Mouse (Mus musculus): ENCODE results near the gene Arid5a.
A peak's percentile ranks its signal among the peaks of the same experiment; 100 is the strongest.

Gene Arid5a

DNA sequence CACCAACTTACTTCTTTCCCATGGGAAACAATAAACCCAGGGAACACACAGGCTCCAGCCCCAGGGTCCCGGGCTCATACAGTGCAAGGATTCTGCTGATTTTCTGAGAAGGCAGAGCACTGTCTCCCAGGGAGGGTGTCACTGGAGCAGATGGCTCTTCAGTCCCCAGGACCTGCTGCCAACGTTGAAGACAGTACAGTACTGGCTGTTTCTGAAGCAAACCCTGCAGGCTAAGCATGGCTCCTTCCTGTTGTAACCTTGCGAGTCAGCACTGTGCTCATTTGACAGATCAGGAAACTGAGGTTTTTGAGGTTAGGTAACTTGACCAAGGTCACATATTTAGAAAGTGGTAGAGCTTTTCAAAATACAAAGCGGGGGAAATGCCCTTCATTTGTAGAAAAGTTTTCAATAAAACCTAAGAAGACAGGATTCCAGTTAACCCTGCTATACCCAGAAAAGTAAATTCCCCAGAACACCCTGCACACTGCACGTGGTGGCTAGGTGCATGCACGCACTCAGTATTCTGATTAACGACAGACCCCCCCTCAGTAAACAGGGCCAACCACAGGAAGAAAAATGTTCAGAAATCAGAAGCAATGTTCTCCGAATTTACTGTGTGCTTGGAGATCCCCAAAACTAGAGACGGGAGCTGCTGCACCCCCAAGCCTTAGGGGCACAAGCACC, 10.9 kb upstream of the Arid5a start:
- DNase-seq, result no peak

DNA sequence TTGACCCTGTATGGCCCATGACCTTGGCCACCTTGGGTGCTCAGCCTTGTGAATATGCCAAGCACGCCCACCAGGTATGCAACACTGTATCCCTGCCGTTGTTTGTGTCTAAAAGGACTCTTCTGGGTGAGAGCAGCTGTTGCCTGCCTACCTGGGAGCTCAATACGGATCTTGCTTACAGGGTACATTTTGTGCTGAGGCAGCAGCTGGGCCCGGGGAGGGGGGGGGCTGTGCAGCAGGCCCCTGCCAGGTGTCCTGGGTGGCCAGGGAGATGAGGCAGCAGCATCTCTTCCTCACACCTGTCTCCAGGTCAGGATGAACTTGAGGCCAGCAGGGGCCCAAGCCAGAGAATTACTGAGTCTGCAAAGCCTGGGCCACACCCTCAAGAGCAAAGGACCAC, 9.4 kb upstream of the Arid5a start:
- no peak for DNase-seq

DNA sequence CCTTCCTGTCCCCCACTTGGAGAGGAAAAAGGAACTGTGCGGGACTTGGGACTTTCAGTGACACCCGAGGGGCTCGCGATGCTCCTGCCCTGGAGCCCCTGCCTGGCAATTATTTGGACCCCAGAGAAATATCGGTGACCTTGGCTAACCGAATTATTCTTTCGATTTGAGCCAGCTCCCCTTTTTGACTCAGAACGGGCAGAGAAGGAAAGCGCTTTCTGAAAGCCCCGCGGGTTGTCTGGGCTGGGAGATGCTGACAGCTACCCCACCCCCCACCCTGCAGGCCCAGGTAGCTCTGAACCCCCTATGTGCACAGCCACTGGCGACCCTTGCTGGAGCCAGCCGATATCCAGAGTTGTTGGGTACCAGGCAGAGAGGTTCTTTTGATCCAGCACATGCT, 8.4 kb upstream of the Arid5a start:
- no peak for DNase-seq

DNA sequence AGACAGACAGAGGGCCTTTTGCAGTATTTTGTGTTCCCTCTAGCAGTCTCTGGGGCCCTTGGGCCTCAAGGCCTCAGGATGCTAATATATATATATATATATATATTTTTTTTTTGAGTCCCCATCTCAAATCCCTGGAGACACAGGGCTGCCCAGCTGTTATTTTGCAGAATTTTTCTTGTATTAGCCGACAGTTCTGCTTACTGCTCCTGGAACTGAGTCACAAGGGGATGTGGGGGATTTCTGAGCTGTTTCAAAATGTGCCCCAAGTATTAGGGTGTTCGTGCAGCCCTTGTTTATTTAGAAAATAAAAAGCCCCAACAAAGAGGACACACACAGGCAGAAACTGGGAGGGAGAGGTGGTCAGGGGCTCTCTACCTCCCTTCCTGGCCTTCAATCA, 7.9 kb upstream of the Arid5a start:
- DNase-seq, result no peak

DNA sequence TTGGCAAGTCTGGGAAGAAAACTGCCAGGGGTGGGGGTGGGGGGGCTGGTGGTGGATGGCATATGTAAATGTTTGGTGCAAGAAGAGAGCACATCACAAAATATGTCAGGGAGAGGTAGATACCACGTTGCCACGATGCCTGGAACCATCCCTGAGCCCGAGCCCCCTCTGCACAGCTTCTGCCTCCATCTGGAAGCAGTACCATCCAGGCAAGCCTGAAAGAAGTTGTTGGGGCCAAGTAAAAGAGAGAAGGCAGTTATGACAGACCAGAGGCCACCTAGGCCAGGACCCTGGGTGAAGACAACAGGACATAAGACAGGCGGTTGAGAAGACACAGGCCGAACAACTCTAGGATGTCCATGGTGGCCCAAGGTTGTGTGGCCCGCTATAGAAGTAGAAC, 7.0 kb upstream of the Arid5a start:
- no peak for DNase-seq

DNA sequence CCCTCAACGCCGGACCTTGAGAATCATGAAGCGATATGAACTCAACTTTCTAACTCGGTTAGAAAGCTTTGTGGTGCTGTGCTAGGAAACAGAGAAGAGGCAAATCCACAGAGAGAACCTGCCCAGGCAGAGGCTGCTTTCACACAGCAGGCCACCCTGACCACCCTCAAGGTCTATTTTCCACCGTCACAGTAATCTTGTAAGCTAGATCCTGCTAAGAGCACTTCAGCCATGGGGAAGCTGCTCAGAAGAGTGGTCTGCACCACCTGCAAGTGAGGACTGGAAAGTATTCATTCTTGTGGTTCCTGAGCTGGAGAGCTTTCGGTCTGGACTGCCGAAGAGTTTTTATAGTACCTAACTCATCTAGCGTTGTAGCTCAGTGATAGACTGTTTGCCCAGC, 5.3 kb upstream of the Arid5a start:
- no peak for DNase-seq

DNA sequence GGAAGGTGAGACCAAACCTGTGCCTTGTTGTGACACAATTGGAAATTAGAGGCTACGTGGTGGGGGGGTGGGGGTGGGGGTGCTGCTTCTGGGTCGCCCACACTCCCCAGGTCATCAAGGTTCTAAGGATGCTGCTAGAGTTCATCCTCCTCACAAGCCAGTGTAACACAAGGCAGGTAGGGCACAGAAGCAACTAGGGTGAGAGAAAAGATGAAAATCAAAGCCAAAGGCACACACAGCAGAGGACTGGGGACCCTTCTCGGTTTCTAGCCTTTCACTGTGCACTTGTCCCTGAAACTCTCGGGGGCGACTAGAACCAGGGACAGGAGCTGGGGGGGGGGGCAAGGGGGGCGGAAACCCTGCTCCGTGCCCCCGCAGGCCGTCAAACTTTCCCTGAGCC, 4.6 kb upstream of the Arid5a start:
- no peak for DNase-seq

DNA sequence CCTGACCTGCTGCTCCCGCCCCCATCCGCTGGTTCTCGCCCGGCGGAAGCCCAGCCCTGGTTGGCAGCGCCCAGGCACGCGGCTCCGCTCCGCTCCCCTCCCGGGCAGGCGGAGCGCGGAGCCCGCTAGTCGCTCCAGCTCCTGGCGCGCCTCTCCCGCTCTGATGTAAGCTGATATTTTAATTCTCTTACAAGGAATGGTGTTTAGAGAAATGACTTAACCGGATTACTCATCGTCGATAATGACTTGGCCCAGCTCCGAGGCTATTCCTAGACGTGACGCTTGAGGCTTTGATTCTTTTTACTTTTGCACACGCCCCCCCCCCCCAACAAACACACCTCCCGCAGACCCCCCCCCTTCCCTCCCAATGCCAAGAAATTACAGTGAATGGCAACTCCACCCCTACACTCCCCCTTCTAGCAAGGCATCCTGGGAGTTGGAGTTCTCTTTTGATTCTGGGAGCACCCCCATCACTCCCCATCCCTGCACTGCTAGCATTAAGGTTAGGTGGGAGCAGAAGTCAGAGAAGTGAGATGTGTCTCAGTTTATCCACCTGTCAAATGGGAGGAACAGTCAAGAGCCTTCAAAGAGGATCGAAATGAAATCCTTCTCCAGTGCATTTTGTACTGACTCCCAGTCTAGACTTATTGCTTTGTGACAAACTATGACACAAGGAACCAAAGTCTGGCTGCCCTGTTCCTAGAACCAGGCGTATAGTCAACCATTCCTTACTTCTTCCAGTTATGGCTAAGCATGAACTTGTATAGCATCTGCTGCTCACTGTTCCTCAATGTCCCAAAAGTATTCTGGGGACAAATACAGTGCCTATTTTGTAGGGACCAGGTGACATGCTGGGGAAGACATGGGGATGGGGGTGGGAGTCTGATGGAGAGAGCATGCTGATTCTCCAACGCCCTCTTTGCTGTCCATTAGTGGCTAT, 3.9 kb upstream of the Arid5a start:
- peak; percentile 86 for DNase-seq

DNA sequence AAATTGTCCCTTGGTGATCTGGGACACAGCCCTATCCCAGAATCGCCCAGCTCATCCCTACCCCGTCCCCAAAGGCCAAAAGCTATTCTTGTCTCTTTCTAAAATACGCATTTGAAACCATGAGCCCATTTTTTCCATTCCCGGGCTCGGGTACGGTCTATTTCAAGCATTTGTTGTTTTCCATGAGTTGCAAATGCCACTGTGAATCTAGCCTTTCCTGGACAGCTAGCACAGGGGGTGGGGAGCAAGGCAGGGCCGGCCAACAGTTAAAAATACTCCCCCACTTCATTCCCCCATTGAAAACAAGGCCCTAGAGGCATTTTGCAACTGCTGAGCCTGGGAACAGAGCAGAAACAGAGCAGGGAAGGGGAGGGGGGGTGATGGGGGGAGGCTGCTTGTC, 2.8 kb upstream of the Arid5a start:
- no peak for DNase-seq

DNA sequence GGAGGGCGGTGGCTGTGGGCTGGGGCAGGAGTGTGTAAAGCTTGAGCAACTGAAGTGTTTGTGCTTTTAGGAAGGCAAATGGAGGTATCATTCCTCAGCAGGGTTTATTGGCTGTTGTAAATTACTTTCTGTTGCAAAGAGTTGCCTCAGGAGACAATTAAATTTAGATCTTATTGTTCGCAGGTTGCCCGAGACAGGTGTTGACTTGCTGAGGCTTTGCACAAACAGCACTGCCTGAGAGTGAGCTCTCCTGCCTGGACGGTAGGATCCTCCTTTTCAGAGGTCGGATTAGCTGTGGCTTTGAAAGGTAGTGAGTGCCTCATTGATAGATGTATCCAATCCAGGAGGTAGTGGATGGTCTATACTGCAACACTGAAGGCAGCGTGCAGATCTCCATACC, 1.4 kb upstream of the Arid5a start:
- DNase-seq, result no peak

DNA sequence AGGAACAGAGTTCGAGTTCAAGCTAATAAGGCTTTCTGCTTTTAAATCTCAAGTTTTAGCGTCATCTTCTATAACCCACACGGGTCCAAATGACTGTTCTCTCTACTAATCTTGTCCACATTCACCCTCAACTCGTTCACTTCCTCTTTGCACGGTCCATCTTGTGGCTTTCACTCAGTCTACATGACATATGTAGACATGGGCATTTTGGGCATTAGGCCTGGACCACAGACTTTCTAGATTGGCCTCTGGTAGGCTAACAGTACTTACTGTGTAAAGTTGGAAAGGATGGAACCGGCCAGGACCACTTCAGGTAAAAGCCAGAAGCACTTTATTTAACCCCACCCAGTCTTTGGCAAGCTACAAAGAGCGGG, 425 bp upstream of the Arid5a start:
- no peak for DNase-seq

DNA sequence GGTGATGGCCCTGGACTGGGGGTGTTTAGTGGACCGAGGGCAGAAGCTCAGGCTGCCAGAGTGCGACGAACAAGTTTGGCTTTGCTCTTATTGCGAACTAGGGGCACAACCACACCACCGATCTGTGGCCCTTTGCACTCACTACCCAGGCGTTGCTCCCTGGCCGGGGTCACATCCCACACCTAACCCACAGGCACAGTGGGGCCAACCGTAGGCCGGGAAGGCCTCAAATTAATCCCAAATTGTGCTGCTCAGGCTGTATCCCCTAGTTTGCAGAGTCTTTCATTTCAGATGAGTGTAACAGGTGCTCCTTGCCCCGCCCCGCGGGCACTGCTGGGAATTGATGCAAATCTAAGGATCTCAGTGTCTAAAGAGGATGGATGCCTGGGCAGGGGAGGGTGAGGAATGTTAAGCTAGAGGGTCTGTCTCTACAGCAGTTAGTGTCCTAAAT, 943 bp downstream of the Arid5a start:
- peak; percentile 48 for DNase-seq

DNA sequence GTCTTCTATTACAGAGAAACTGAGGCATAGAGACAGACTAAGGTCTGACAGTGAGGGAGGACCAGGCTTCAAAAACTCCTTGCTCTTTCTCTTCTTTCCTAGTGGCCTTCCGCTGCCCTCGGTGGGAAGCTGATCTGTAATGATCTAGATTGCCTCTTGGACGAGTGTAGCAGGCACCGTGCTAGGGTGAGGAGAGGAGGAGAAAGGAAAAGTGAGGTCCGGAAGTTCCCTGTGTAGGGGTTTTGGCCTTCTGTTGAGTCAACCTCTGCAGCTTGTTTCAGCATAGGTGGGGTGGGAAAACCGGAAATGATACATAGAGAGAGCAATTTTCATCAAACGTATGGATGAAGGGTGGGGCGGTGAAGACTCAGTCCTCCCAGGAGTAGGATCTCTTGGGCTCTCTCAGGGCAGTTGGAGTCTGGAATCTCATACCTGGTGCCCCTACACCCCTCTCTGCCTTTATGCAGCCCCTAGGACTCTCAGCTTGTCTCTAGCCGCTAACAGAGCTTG, 1.5 kb downstream of the Arid5a start:
- no peak for DNase-seq

DNA sequence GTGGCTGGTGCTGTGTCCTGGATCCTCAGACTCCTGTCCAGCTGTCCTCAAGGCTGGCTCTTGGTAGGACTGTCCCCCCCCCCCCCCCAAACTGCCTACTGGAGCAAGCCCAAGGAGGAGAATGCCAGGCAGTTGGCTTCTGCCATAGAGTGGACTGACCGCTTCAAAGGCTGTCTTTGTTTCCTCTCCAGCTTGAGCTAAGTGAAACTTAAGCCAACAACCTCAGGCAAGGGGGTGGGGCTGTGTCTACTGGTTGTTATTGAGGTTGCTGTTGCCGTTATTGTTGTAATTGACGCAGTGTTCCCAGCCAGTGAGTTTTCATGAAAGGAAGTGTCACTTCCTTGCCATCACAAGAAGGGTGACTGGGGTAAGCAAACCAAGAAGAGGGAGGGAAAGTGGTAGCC, 2.0 kb downstream of the Arid5a start:
- DNase-seq, result peak; percentile 89

DNA sequence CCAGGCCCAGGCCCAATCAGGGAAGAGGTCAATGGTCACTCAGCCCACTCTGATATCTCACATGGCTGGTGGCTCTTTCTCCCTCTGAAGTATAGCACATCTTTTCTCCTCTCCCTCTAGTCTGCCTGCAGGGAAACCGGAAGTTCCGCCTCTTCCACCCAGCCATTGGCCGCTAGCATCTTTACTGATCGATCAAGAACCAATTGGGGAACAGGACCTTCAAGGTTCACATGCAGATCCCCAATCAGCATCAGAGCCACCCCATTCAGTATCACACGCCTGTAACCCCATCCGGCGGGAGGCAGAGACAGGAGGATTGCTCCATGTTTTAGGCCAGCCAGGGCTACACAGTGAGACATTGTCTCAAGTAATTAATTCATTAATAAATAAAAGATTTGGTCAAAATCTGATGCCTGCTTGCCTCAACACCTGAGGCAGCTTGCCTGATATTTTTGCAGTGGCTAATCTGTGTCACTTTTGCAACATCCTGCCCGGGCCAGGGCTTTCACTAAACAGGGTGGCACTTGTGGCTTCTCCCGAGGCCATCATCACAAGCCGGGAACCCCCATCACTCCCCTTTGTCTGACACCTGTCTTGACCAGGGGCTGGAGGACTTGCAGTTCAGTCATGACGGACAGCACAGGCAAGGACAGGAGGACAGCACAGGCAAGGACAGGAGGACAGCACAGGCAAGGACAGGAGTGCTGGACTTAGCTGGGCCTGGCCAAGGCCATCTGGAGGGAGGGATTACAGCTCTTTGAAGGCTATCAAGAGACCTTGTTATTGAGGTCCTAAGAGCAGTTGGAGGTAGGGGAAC, 7.6 kb downstream of the Arid5a start:
- DNase-seq, result peak; percentile 30

DNA sequence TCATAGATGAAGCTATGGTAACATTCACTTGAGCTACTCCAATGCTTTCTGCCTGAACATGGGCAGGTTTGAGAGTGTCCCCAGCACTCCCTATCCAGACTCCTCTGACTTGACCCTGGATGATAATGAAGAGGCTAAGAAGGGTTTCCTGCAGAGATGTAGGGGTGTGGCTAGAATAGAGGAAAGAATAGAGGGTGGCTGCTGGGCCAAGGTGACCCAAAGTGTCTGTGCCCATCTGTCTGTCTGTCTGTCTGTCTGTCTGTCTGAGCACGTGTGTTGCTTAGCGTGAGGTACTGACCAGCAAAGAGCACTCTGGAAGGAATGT, 8.2 kb downstream of the Arid5a start:
- DNase-seq, result no peak

DNA sequence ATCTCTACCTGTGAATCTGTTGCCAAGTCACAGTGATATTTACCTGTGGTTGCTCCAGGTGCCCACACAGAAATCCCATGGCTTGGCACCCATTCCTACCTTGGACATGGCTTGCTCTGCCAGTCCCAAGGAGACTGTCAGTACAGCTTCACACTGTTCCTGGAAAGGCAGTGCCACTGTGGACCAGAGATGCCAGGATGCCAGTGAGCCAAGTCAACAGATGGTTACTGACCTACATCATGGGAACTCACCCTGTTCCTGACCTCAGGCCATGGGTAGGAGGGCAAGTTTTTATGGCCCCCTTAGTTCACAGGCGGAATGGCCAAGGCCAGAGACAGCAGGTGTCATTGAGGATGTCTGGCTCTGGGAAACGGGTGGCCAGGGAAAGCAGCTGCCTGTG, 13.6 kb downstream of the Arid5a start:
- DNase-seq, result no peak

DNA sequence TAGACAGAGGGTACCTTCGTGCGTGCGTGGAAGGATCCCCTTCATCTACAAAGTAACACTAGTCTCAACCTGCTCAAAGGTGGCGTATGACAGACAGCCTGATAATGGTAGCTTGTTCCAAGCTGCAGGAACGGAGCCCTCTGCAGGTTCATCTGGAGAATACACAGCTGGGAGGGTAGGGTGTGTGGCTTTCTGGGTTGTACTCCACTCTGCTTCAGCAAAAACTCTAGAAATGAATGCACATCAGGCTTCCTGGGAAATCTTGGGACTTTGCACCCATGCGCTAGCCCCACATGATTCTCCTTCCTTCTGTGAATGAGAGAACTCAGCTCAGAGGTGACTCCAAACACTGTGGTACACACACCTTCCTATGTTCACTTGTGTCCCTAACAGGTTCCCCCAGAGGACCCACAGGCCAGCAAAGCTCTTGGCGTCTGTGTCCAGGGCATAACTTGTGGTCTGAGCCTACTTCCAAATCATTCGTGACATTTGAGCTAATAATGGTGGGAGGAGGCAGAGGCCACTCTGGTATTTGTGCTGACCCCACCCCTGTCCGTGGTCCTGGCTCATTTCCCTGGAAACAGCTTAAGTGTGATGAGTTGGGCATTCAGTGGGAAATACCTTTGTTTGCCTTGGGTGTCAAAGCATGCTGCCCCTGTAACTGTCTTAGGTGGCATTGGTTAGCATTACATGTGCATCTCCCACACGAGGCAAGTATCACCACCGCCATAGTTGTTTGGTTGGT, 14.5 kb downstream of the Arid5a start:
- DNase-seq, result no peak

DNA sequence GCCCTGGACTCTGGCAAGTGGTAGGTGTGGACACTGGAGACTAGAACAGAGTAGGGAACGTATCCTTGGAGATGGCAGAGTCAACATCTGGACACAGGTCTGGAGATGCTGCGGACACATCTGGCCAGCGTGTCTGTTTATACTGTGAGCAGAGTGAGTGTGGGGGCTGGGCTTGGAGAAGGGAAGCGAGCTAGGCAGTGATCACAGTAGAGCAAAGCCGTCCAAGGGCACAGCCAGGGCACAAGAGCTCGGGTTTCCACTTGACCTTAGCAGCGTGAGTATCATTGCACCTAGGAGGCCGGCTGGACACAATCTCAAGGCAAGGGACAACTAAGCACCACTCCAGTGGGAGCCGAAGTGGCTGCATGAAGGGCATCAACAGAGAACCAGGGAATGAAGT, 15.5 kb downstream of the Arid5a start:
- no peak for DNase-seq

DNA sequence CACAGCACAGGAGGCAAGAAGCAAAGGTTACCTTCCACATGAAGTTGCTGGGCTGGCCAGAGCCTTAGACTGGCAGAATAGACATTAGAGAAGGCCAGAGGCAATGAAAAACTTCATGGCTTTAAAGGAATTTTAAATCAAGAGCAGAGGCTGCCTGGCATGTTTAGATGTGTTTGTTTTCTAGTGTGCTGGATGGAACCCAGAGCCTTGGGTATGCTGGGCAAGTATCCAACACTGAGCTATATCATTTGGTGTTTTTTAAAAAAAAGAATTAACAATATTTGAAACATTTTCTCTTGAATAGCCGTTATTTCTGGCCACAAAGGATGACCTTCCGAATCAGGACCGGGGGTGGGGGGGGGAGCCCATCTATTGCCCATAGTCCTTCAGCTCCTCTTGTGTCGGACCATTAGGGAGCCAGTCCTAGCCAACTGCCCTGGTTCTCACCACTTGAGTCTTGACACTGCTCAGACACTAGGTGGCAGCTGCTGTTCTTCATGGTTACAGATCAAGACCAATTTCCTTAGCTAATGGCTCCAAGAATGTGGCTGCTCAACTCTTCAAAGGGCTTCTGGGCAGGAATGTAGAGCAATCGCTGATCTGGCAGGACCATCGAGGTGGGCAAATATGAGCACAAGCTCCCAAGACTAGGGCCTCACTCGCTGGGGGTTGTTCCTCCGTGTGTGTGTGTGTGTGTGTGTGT, 16.4 kb downstream of the Arid5a start:
- peak; percentile 79 for DNase-seq

DNA sequence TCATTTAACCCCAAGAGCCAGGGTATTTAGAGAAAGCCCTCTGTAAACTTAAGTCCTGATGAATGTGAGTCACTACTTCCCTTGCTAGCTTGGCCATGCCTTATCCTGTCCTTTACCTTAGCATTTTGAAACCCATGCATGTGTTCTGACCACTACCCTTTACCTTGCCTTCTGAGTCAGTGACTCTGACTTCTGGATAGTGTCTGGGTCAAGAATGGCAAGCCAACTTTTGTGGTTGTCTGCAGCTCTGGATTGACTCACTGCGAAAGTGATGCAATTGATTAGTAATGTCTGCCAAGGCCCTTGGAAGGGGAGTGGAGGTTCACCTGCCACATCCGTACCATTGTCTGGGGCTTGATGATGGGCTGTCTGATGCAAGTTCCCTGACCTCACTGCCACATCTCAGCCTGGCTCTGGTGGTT, 18.4 kb downstream of the Arid5a start:
- no peak for DNase-seq

DNA sequence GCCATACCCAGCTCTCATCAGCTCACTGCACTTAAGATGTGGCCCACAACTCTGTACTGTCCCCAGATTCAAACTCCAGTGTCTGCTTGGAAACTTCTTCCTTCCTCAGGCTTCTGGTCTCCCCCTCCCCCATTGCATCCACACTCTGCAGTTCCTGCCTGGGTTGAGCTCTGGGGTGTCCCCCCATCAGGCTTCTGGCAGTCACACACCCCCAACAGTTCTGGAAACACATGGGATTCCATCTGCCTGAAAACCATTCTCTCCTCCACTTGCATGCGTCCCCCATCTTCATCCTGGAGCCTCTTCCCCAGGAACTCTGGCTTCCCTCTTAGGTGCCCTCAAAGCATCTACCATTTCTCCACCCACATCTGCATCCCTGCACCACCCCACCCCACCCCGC, 19.3 kb downstream of the Arid5a start:
- DNase-seq, result no peak

Data from retina, postnatal 1 day (tissue).